Mouse (Mus musculus) c-Kit-positive CD71-positive TER-119-positive erythroid progenitor cells, embryonic 14.5 days (primary cell): ENCODE results near the gene Igdcc3.
"Not testable (repeated sequence)": the region's sequence is repeated elsewhere in the genome, so short reads cannot be mapped to it uniquely, and the experiment has no call there.

Experiments
- DNase-seq: peaks from one replicate; pipeline ENCODE4 v3.0.0-alpha.2; 2013; ENCODE audit warnings: low spot score

Gene Igdcc3

DNA sequence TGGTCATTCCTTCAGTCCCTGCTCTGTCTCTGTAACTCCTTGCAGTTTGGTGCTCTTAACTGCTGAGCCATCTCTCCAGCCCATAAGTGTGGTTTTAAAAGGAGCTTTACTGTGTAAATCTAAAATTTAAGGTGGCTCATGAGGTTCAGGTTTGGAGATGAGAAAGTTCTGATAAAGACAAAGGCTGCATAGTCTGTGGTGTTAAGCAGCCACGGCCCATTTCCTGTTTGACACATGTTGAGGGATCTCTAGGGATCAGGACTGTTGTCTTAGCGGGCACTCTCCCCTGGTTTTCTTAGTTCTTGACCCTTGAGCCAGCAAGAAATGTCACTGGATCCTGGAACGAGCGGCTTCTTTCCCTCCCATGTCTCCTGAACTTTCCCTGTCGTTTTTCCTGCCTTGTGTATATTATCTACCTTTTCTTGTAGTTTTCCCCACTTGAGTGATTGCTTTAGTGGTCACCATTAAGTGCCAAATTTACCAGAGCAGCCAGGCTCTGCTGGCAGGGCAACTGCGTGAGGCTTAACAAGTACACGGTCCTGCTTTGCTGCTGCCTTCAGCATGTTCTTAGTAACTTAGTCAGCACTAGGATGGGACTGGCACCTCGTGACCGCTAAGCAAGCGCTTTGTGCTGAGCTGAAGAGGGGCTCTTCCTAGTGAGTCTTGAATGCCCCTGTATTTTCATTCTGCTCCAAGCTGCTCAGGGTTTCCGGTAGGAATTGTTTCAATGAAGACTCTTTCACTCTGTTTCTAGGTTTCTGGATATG, 64.2 kb downstream of the Igdcc3 start:
- DNase-seq = no peak

- DNase-seq = not testable (repeated sequence)
Observed at GRCm38 (mm10) chr9:65207041-65207815, 66.2 kb downstream of the Igdcc3 start.

- no peak for DNase-seq
Observed at GRCm38 (mm10) chr9:65208293-65209179, 67.5 kb downstream of the Igdcc3 start.

- DNase-seq = no peak
Observed at GRCm38 (mm10) chr9:65211598-65211997, 70.6 kb downstream of the Igdcc3 start.

- DNase-seq = no peak
Observed at GRCm38 (mm10) chr9:65214425-65214777, 73.4 kb downstream of the Igdcc3 start.

DNA sequence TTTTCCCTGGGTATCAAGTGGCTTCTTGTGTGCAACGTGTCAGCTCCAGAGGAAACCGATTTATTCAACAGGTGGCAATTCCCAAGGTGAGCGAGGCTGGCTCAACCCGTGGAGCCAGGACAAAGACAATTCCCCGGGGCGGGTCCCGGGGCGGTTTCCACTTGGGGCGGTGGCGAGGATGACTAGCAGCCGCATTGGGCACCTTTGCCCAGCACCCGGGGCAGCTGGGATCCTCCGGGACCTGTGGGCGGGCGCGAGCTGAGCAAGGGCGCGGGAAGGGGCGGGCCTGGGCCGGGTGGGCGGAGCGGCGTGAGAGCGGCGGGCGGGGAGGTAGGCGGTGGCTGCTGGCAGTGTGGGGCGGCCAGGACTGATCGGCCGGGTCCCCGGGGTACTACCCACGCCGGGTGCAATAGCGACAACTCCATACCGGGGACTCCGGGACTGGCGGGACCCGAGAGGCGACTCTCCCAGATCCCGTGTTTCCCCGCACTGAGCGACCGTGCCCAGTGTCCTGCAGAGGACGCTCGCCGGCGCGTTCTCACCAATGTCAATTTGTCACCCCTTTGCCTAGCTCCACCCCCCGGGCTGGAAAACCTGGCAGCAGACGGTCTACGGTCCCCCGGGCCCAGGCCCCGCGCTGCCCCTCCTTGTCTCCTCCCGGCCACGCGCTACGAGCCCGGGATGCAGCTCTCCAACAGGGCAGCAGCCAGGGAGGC, 73.9 kb downstream of the Igdcc3 start:
- peak; percentile 89 for DNase-seq

DNA sequence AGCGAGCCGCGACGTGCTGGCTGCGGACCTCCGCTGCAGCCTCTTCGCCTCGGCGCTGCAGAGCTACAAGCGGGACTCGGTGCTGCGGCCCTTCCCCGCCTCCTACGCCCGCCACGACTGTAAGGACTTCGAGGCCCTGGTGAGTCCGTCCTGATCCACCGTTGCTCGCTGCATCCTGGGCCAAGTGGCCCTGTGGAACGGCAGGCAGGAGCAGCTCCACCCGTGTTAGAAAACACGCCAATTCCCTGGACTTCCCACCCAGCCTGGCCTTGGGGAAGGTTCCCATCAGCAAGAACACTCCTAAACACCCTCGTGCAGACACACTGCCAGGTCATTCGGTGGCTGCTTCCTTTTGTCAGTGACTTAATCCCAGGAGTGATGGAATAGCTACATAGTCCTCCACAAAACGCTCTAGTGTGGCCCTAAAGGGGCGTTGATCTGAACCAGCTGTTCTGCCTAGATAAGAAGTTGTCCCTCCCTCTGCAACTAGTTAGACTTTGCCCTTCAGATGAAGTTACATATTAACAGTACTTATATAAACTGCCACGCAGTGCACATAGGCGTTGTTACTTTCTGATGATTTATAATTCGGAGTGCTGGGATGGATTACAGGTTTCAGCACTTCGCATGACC, 74.6 kb downstream of the Igdcc3 start:
- DNase-seq = peak; percentile 87

GRCm38 (mm10) chr9:65216972-65217371, 76.0 kb downstream of the Igdcc3 start:
- peak; percentile 48 for DNase-seq

DNA sequence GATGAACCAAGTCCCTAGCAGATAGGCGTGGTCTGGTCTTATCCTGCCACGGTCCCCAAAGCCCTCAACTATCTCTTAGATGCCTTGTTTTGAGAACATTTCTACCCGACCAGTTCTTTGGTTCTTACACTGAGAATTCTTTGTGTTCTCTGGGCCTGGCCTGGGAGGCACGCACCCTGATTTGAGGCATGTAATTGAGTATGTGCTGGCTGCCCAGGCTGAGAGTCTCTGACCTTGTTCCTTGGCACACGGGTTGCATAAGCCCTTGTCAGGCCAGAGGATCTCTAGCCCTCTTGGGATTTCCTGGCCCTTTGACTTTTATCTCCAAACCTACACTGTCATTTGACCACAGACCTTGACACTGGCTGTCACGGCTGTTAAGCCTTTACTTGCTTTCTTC, 76.7 kb downstream of the Igdcc3 start:
- peak; percentile 63 for DNase-seq

DNA sequence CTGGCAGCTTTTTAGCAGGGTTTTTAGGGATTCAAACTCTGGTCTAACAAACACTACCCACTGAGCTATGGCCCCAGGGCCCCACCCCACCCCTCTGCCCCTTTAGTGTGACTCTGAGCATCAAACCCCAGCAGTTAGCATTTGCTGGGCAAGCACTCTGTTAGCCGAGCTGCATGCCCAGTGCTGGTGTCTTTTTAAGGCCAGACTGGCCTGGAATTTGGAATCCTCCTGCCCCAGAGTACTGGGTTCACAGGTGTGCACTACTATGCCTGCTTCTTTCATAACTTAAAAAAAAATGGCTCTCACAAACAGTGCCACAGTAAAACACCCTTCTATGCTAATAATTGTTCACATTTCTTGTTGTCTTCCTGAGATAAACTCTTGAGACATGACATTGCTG, 77.9 kb downstream of the Igdcc3 start:
- no peak for DNase-seq

- DNase-seq = not testable (repeated sequence)
Observed at GRCm38 (mm10) chr9:65220398-65220797, 79.4 kb downstream of the Igdcc3 start.

- no peak for DNase-seq
Observed at GRCm38 (mm10) chr9:65223927-65224326, 82.9 kb downstream of the Igdcc3 start.

- DNase-seq = peak; percentile 47
Observed at GRCm38 (mm10) chr9:65225795-65226194, 84.8 kb downstream of the Igdcc3 start.

DNA sequence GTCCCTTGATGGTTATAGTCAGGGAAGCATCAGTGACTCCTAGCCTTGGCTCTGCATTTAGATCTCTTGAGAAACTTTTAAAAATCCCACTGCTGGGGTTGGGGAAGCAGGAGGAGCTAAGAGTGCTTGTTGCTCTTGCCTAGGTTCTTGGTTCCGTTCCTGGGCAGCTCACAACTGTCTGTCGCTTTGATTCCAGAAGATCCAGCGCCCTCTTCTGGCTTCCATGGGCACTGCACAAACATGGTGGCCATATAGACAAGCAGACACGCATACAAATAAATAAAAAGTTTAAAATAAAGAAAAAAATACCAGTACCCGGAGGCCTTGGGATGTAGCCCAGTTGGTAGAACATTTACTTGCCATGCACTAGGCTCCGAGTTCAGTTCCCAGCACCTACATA, 89.3 kb downstream of the Igdcc3 start:
- DNase-seq = no peak

DNA sequence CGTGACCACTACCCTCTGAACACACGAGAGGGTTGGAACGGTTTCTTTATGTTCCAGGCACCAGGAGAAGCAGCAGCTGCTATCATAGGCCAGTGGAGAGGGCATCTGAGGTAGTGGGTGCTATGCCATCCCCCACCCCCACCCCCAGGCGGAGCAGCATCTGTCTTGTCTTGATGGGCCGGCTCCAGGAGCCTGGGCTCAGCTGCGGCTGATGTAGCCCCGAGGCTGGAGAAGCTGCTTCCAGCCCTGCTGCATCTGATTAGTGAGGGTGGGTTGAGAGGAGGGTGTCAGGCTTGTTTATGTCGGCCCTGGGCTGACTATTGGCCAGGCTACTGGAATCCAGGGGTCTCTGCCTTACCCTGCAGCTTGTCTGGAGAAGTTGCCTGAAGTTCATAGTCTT, 90.3 kb downstream of the Igdcc3 start:
- DNase-seq = no peak

DNA sequence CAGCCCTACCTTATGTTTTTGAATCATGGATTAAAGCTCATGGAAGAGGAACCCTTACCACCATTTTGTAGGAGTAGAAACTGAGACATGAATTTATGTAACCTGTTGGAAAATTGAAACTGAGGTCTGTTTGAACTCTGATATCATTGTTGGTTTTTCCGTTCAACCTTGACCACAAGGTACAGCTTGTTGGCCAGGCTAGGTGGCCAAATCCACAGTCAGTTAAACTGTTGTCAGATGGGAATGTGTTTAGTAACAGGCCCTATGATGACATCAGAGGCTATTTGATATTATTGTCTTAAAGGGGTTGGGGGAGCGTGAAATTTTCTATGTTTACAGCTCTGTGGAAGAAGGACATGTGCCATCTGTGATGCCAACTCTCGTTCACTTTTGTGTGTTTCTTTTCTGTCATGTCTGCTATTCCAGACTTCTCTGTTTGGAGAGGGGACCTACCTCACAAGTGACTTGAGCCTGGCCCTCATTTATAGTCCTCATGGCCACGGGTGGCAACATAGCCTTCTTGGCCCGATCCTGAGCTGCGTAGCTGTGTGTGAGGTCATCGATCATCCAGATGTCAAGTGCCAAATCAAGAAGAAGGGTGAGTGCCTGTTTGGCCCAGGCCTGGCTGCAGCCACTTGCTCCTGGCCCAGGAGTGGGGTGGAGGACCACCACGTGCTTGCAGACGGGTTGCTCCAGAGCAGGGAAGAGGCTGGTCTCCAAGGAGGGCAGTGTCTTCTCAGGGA, 92.4 kb downstream of the Igdcc3 start:
- DNase-seq = no peak

DNA sequence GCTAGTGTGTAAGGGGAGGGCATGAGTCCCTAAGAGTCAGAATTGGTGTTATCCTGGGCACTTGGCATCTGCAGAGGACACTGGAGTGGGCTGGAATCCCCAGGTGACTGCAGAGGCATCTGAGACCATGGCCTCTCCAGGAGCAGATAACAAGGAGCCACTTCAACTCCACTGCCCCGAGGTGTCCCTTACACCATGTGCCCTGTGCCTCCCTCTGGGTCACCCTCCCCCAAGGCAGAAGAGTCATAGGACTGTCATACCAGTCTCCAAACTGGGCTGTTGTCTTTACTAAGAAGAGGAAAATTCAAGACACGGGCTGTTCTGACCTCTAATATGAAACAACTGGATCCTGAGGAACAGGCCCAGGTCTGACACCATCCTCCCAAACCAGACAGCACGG, 93.7 kb downstream of the Igdcc3 start:
- DNase-seq = no peak
